Mouse (Mus musculus): ENCODE results near the gene Olfr1324. TPM values are rescaled to one million over a fixed set of nuclear protein-coding genes. Genes with fewer than 3 reads are reported as not detected.

Olfr1324 gene
- polyA plus RNA-seq (2014; fragmentation: Illumina TruSeq; extraction: RNeasy Lipid Tissue Mini Kit (QIAGEN cat#74804); ENCODE audit: low replicate concordance): not detected

DNA sequence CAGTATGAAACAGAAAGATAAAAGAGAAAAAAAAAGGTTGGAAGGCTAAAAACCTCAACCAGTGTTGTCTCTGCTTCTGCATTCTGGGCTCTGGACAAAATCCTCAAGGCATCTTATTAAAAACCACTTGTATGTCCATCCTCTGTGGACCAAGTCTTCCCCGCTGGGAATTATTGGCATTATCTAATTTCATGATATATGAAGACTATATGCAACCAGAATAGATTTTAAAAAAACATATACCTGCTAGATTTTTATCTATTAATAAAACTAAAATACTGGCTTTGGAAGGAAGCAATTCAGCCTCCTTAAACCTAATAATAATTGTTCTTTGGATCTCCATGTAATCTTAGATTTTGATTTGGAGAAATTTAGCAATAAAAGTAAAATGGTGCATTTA, at the start of gene Olfr1324:
Gene Olfr1324 (minus strand): TSS at position 101 of the 400 bp plus-strand sequence.

